Mouse (Mus musculus) midbrain, embryonic 11.5 days (tissue): ENCODE results near the gene Surf2. TPM values are rescaled to one million over a fixed set of nuclear protein-coding genes. Genes with fewer than 3 reads are reported as not detected.
A peak's percentile ranks its signal among the peaks of the same experiment; 100 is the strongest.

Experiments
- ATAC-seq: fragments of 200-750 bp; cut with Nextera tagmentation; 2 replicates; pipeline ENCODE4 v1.8.0; 2017; ENCODE audit warnings: moderate TSS enrichment, moderate library complexity; ENCODE audit not compliant: low FRiP score
- DNase-seq: peaks from one replicate; pipeline ENCODE4 v3.0.0; 2015; ENCODE audit warnings: low spot score; ENCODE audit errors: missing footprints
- H3K27ac ChIP-seq: fragments of 300-500 bp; sonication (generic); 2 replicates; pipeline ENCODE4 v1.5.1; 2014; ENCODE audit warnings: low read depth, low read length
- H3K27me3 ChIP-seq: fragments of 300-500 bp; sonication (generic); 2 replicates; pipeline ENCODE4 v1.6.1; 2014; ENCODE audit warnings: mild to moderate bottlenecking, low read length, moderate library complexity, mixed read lengths; ENCODE audit not compliant: control insufficient read depth, insufficient read depth
- H3K36me3 ChIP-seq: fragments of 300-500 bp; sonication (generic); 2 replicates; pipeline ENCODE4 v1.6.1; 2014; ENCODE audit warnings: mild to moderate bottlenecking, low read length, moderate library complexity, mixed read lengths; ENCODE audit not compliant: control insufficient read depth, insufficient read depth
- H3K4me1 ChIP-seq: fragments of 300-500 bp; sonication (generic); 2 replicates; pipeline ENCODE4 v1.6.1; 2014; ENCODE audit warnings: low read length; ENCODE audit not compliant: control insufficient read depth, insufficient read depth
- H3K4me2 ChIP-seq: fragments of 300-500 bp; sonication (generic); 2 replicates; pipeline ENCODE4 v1.6.1; 2014; ENCODE audit warnings: mild to moderate bottlenecking, moderate library complexity
- H3K4me3 ChIP-seq: fragments of 300-500 bp; sonication (generic); 2 replicates; pipeline ENCODE4 v1.5.1; 2014; ENCODE audit warnings: low read depth, low read length
- H3K9ac ChIP-seq: fragments of 300-500 bp; sonication (generic); 2 replicates; pipeline ENCODE4 v1.6.1; 2014; ENCODE audit warnings: low read length
- H3K9me3 ChIP-seq: fragments of 300-500 bp; sonication (generic); 2 replicates; pipeline ENCODE4 v1.6.1; 2016; ENCODE audit warnings: low read length; ENCODE audit not compliant: control insufficient read depth
- WGBS: fragments of 180-500 bp; shearing (Covaris S2); extraction: QIAGEN DNeasy Blood & Tissue Kit; methylation state at CpG from one replicate; pipeline ENCODE4 v1.1.7; 2014; 5-methylcytosine and 5-hydroxymethylcytosine counted together
- polyA plus RNA-seq: library from polyadenylated mRNA; unstranded; fragments of >200 nt; fragmentation: Nextera tagmentation; extraction: Ambion mirVana; gene quantifications from 2 replicates; pipeline ENCODE4 v1.2.1, GENCODE M21; 2014

Surf2 gene
- polyA plus RNA-seq, 1 experiment from 2014 or later: 46.5 TPM

DNA sequence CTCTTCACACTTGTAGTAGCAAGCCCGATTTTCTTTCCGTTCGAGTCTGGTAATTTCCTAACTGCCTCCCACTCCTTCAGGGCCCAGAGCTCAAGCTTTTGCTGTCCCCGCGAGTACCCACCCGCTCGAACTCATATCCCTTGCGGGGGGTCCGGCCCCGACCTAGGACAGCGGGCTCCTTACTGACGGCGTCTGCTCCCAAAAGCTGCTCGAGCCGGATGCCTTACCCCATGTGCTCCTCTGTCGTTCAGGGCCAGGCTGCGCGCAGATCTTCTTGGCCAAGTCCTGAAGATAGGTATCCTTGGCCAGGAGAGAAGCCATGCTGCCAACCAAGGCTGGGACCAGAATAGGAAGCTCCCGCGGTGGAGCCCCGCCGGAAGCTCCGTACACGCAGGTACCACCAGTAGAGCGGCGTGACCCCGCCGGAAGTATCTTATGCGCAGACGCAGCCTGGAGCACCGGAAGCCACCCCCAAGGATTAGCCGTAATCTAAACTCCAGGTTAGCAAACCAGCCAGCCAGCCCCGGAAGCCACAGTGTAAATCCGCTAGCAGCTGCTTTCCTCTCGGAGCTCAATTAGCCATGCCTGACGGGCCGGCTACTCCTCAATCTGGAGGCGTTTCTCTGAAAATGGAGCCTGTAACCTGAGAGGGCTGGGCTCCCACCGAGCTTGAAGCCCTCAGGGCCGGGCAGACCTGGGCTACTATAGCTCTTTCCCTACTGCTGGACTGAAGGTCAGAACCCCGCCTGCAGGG, 13.5 kb upstream of the Surf2 start, which contains the start of gene Surf6:
Gene Surf6, minus strand, starts transcription at position 413 of the 754 bp plus-strand sequence.
- DNase-seq (peak; percentile 98), ATAC-seq (peak; percentile 96)
- under 1% methylated on average over 41 of the region's 41 CpGs for WGBS
- Histone ChIP-seq H3K4me3 (peak within 1 kb of the TSS; percentile 74), H3K4me1 (peaks cover 18% of the 10 kb centered on the region), H3K9ac (peak within 1 kb of the TSS; percentile 77), H3K36me3 (peaks cover 21% of the 10 kb centered on the region), H3K4me2 (peak within 1 kb of the TSS; percentile 81), H3K9me3 (no peaks in the 10 kb centered on the region), H3K27me3 (no peaks in the 10 kb centered on the region), H3K27ac (peak within 1 kb of the TSS; percentile 79)

DNA sequence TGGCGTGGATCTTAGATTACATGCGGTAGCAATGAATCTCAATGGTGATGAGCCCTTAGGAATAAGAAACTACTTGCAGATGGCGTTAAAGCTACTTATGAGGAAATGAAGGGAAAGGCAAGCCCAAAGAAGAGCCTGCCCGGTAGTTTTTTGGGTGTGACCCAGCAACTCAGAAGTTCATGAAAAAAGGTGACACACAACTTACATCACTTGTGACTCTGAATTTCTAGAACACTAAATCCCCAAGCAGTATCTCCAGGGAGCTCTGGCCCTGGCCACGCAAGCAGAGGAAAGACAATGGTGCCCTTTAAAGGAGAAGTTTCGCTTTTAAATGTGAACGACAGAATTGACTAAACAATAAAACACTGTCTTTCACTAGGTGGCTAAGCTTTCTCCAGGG, 12.9 kb upstream of the Surf2 start:
- H3K27ac ChIP-seq: peak overlapping the region; percentile 79
- peaks cover 21% of the 10 kb centered on the region for H3K36me3 ChIP-seq
- no peaks in the 10 kb centered on the region for H3K9me3 ChIP-seq
- H3K27me3 ChIP-seq: no peaks in the 10 kb centered on the region
- ATAC-seq (no peak), DNase-seq (no peak)
- peak overlapping the region; percentile 74 for H3K4me3 ChIP-seq
- H3K9ac ChIP-seq: peak overlapping the region; percentile 77
- peak overlapping the region; percentile 81 for H3K4me2 ChIP-seq
- 16% methylated on average over 7 of the region's 7 CpGs for WGBS
- H3K4me1 ChIP-seq: peaks cover 18% of the 10 kb centered on the region

DNA sequence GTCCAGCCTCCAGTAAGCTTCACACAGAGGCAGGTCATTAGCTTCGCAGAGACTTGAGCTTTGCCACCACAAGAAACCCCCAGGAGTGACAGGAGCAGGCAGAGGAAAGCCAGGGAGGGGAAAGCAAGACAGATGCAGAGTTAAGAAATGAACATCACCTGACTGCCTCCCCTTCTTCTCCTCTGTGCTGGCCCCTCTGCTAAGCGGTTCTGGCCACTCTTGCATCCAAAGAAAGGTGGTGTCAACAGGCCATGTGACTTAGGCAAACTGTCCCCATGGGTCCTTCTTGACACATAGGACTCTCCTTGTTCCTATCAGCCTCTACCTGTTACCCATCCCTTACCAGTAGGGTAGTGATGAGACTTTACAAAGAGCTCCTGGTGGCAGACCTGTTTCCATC, 10.2 kb upstream of the Surf2 start:
- WGBS: 94% methylated on average over 2 of the region's 2 CpGs
- no peaks in the 10 kb centered on the region for H3K27me3 ChIP-seq
- ATAC-seq (no peak), DNase-seq (peak; percentile 64)
- H3K9me3 ChIP-seq: no peaks in the 10 kb centered on the region
- H3K4me2 ChIP-seq: no peak overlapping the region
- peaks cover 26% of the 10 kb centered on the region for H3K4me1 ChIP-seq
- H3K36me3 ChIP-seq: peaks cover 11% of the 10 kb centered on the region; the same call in 1 of the 2 replicates
- no peak overlapping the region for H3K4me3 ChIP-seq
- no peak overlapping the region for H3K27ac ChIP-seq
- H3K9ac ChIP-seq: no peak overlapping the region

DNA sequence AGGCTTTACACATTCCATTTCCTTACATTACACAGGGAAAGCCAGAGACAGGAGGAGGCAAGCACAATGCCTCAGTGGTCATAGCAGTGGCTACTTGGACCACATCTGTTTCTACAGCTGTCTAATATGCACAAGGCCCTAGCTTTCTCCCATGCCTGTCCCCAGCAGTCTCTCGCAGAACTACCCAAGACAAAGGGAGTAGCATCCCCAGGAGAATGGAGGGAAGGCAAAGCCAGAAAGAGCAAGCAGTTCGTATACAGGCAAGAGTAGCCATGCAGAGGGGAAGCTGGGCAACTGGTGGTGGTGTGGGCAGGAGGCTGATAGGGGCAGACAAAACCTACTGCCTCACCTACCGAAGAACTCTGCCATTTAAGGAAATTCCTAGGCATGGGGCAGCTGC, 9.7 kb upstream of the Surf2 start:
- Histone ChIP-seq H3K4me3 (no peak overlapping the region), H3K9me3 (no peaks in the 10 kb centered on the region), H3K36me3 (peaks cover 11% of the 10 kb centered on the region; the same call in 1 of the 2 replicates), H3K27me3 (no peaks in the 10 kb centered on the region), H3K4me1 (peaks cover 26% of the 10 kb centered on the region), H3K9ac (no peak overlapping the region), H3K27ac (no peak overlapping the region), H3K4me2 (no peak overlapping the region)
- DNase-seq (peak; percentile 78), ATAC-seq (no peak)
- WGBS: 88% methylated on average over 3 of the region's 3 CpGs

DNA sequence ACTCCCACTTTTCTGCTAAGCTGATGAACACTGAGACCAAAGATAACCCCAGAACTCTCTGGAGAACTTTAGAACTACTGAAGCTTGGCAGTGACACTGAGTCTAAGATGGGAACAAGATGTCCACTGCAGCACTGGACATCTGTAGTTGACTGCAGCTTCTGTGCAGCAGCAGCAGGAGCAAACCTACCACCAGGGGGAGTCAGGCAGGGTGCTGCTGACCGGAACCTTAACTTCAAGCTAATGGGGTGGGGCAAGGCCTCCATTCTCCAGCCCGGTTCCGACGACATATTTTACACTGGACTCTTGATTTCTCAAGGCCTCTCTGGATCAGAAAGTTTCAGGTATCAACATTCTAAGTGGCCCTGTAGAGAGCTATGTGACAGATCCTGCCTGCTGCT, 9.1 kb upstream of the Surf2 start:
- peaks cover 26% of the 10 kb centered on the region for H3K4me1 ChIP-seq
- peaks cover 14% of the 10 kb centered on the region for H3K36me3 ChIP-seq
- H3K4me3 ChIP-seq: no peak overlapping the region
- DNase-seq (peak; percentile 91), ATAC-seq (no peak)
- WGBS: 74% methylated on average over 4 of the region's 4 CpGs
- no peak overlapping the region for H3K27ac ChIP-seq
- H3K27me3 ChIP-seq: no peaks in the 10 kb centered on the region
- no peak overlapping the region for H3K9ac ChIP-seq
- H3K9me3 ChIP-seq: no peaks in the 10 kb centered on the region
- H3K4me2 ChIP-seq: no peak overlapping the region

DNA sequence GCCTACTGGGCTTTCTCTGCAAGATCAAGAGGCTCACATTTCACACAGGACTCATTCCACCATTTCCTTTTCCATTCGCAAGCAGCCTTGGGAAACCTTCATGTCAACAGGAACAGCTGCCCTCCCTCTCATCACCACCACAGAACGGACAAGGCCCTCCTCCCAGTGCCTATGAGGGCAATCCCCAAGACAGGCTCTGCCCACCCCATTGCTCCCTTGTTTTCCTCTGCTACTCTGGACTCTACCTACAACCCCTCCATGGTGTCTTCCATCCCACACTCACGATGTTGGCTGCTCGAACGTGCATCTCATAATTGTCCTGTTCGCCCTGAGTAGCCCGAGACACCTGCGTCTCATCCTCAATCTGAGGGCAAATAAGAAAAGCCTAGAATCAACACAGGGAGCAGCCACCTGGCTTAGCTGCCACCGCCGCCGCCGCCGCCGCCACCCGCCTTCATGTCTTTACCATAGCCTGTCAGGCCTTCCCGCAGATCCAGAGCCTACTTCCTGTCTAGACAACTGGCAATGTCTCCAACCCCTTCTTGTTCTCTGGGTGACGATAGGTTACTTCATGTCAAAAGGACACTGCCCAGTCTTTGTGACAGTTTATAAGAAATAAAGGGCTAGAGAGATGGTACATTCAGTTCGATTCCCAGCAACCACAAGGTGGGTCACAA, 7.3 kb upstream of the Surf2 start:
- no peaks in the 10 kb centered on the region for H3K9me3 ChIP-seq
- H3K36me3 ChIP-seq: peaks cover 29% of the 10 kb centered on the region
- DNase-seq (peak; percentile 41), ATAC-seq (no peak)
- peaks cover 20% of the 10 kb centered on the region for H3K4me1 ChIP-seq
- H3K9ac ChIP-seq: peak overlapping the region; percentile 44
- 90% methylated on average over 18 of the region's 18 CpGs for WGBS
- H3K4me3 ChIP-seq: peak overlapping the region; percentile 76; the same call in 1 of the 2 replicates
- no peak overlapping the region for H3K27ac ChIP-seq
- no peaks in the 10 kb centered on the region for H3K27me3 ChIP-seq
- peak overlapping the region; percentile 49 for H3K4me2 ChIP-seq

DNA sequence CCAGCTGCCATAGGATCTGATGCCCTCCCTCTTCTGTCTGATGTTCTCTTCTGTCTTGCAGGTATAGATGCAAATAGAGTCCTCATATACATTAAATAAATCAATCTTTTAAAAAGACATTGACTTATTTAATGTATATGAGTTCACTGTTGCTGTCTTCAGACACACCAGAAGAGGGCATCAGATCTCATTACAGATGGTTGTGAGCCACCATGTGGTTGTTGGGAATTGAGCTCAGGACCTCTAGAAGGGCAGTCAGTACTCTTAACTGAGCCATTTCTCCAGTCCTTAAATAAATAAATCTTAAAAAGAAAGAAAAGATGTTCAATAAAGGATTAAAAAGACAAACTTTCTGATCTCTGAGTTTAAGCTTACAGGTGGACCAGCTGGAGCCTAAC, 6.8 kb upstream of the Surf2 start:
- Histone ChIP-seq H3K4me1 (peaks cover 19% of the 10 kb centered on the region), H3K9ac (peak overlapping the region; percentile 80; the same call in 1 of the 2 replicates), H3K27me3 (no peaks in the 10 kb centered on the region), H3K36me3 (peaks cover 31% of the 10 kb centered on the region), H3K27ac (no peak overlapping the region), H3K4me3 (peak overlapping the region; percentile 76), H3K9me3 (no peaks in the 10 kb centered on the region), H3K4me2 (peak overlapping the region; percentile 49)
- ATAC-seq (no peak), DNase-seq (no peak)

DNA sequence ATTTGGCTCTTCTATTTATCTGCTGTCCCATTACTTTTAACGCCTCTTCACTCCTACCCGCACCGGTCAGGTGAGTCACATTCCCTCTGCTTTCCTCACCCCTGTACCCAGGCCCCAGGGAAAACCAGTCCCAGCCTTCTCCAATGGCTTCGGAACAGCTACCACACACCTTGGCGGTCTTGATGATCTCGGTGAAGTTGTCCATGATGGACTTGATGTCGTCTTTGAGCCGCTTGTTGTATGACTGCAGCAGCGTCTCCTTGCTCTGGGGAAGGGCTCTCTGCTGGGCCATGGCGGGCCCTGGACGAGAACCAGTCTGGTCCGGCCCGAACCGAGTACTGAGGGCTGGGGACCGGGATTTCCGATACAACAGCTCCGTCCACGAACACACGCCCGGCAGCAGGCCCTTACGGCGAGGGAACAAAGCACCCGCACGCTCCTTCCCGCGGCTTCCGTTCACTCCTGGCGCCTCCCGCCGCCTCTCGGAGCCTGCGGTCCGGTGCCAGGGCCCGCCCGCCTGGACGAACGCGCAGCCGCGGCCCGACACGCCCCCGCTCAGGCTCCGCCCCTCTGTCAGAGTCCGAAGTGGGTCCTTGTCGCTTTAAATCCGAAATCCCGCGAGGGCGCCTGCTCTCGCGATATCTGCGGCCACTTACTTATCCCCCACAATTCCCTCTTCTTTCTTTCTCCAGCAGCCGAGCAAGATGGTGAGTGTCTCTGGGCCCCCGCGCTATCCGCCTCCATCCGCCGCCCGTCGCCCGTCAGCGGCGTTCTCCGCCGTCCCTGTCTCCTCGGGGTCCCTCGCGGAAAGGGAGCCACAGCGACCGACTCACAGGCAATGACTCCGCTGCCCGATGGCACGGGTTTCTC, 5.8 kb upstream of the Surf2 start, which contains the start of the genes Med22 and Rpl7a:
Gene Med22, minus strand, starts transcription at position 554 of the 870 bp plus-strand sequence.
Gene Rpl7a, plus strand, starts transcription at position 641 of the 870 bp plus-strand sequence.
- under 1% methylated on average over 55 of the region's 74 CpGs for WGBS
- H3K27ac ChIP-seq: peak within 1 kb of the TSS; percentile 62
- H3K9ac ChIP-seq: peak within 1 kb of the TSS; percentile 89
- DNase-seq (peak; percentile 100), ATAC-seq (peak; percentile 90)
- H3K27me3 ChIP-seq: no peaks in the 10 kb centered on the region
- H3K4me1 ChIP-seq: peaks cover 22% of the 10 kb centered on the region
- no peaks in the 10 kb centered on the region for H3K9me3 ChIP-seq
- peak within 1 kb of the TSS; percentile 76 for H3K4me3 ChIP-seq
- H3K4me2 ChIP-seq: peak within 1 kb of the TSS; percentile 99
- peaks cover 31% of the 10 kb centered on the region for H3K36me3 ChIP-seq
